Mouse (Mus musculus) layer of hippocampus, postnatal 14 days (tissue): ENCODE data around the gene Manba. TPM values are rescaled to one million over a fixed set of nuclear protein-coding genes. Genes with fewer than 3 reads are reported as not detected.
A peak's percentile ranks its signal among the peaks of the same experiment; 100 is the strongest.
"Not testable (repeated sequence)": the region's sequence is repeated elsewhere in the genome, so short reads cannot be mapped to it uniquely, and the experiment has no call there.

Experiments used
- DNase-seq, 2 experiments: peaks; one replicate each; pipeline ENCODE4 v3.0.0; 2021 to 2022; ENCODE audit warnings: low spot score in 2 of 2, mixed read lengths in 1 of 2
- total RNA-seq, 2 experiments: library from RNA; stranded (reverse); gene quantifications; 2 replicates each; pipeline ENCODE4 v1.2.3; 2021

The Manba gene
- total RNA-seq, 2 experiments from 2014 or later: 6.4 to 11.1 TPM

GRCm38 (mm10) chr3:135522618-135523355, 37.4 kb downstream of the Manba start:
- DNase-seq: no peak

GRCm38 (mm10) chr3:135524900-135525299, 39.5 kb downstream of the Manba start:
- DNase-seq: not testable (repeated sequence)

GRCm38 (mm10) chr3:135529670-135530069, 44.3 kb downstream of the Manba start:
- no peak for DNase-seq

- no peak for DNase-seq
Measured at GRCm38 (mm10) chr3:135531762-135532161, 46.4 kb downstream of the Manba start.

GRCm38 (mm10) chr3:135534103-135534502, 48.7 kb downstream of the Manba start:
- no peak for DNase-seq

GRCm38 (mm10) chr3:135546212-135546923, 61.0 kb downstream of the Manba start:
- DNase-seq: no peak

- DNase-seq: no peak
Measured at GRCm38 (mm10) chr3:135547298-135547697, 61.9 kb downstream of the Manba start.

GRCm38 (mm10) chr3:135552874-135553273, 67.5 kb downstream of the Manba start:
- no peak for DNase-seq

- DNase-seq: no peak
Measured at GRCm38 (mm10) chr3:135555192-135555591, 69.8 kb downstream of the Manba start.

- DNase-seq: peak; percentile 7 to 40
Measured at GRCm38 (mm10) chr3:135556052-135556587, 70.7 kb downstream of the Manba start.

GRCm38 (mm10) chr3:135556851-135557662, 71.6 kb downstream of the Manba start:
- peak; percentile 36 to 52 for DNase-seq

- no peak for DNase-seq
Measured at GRCm38 (mm10) chr3:135562036-135562435, 76.6 kb downstream of the Manba start.

- no peak for DNase-seq
Measured at GRCm38 (mm10) chr3:135563163-135563689, 77.8 kb downstream of the Manba start.

GRCm38 (mm10) chr3:135564706-135565105, 79.3 kb downstream of the Manba start:
- DNase-seq: no peak

GRCm38 (mm10) chr3:135565306-135565705, 79.9 kb downstream of the Manba start:
- DNase-seq: no peak

- no peak for DNase-seq
Measured at GRCm38 (mm10) chr3:135567888-135568287, 82.5 kb downstream of the Manba start.

- no peak for DNase-seq
Measured at GRCm38 (mm10) chr3:135568633-135569032, 83.2 kb downstream of the Manba start.

GRCm38 (mm10) chr3:135571540-135571939, 86.1 kb downstream of the Manba start:
- no peak for DNase-seq

- DNase-seq: no peak
Measured at GRCm38 (mm10) chr3:135573051-135573450, 87.6 kb downstream of the Manba start.

GRCm38 (mm10) chr3:135575126-135575525, 89.7 kb downstream of the Manba start:
- no peak for DNase-seq

- no peak for DNase-seq
Measured at GRCm38 (mm10) chr3:135578588-135579140, 93.3 kb downstream of the Manba start.
